Mouse (Mus musculus) kidney, adult 2 months (tissue): ENCODE measurements around the gene Tmem116.

ENCODE experiments used
- CTCF ChIP-seq: fragments of 200-500 bp; conservative IDR thresholded peaks from 2 replicates; pipeline ENCODE4 v1.5.1; 2011; ENCODE audit warnings: low read depth, mild to moderate bottlenecking, control low read depth, low read length, moderate library complexity, mixed read lengths; ENCODE audit not compliant: insufficient read depth, insufficient read length
- POLR2A ChIP-seq: fragments of 200-500 bp; IDR thresholded peaks from one replicate; pipeline ENCODE4 v1.6.1; 2011; ENCODE audit warnings: low read depth, low read length, control low read depth

DNA sequence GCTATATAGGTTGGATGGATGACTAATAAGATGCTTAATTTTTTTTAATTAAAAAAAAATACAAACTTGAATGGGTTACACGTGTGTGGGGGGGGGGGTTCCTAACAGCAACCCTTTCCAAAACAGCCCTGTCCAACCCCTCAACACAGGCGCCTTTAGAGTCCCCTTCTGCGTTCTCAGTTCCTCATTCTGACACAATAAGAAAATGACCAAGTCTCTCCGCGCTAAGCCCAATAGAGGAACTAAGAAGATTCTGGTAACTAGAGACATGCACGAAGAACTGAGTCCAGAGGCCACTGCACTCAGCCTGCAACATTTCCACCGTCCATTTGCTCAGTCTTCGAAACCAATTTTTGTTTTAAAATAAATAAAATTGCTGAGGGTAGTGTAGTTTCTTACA is 490 bp upstream of the Tmem116 start:
- TF ChIP-seq CTCF (no peak), POLR2A (no peak)
